Mouse (Mus musculus): ENCODE measurements around the gene Clcf1.

Gene Clcf1

GRCm38 (mm10) chr19:4214071-4214770 is at the start of gene Clcf1, which contains the start of gene AC109138.7:
Clcf1 (plus strand) TSS chr19:4214238.
AC109138.7 (plus strand) TSS chr19:4214357.
- no peak for TF ChIP-seq GATA4 (IDR thresholded peaks at IDR 0.05; ENCODE audit: insufficient replicate concordance, low read length)

- no peak for TF ChIP-seq GATA4 (IDR thresholded peaks at IDR 0.05; ENCODE audit: insufficient replicate concordance, low read length)
Measured at GRCm38 (mm10) chr19:4164721-4165120, 49.3 kb upstream of the Clcf1 start.

DNA sequence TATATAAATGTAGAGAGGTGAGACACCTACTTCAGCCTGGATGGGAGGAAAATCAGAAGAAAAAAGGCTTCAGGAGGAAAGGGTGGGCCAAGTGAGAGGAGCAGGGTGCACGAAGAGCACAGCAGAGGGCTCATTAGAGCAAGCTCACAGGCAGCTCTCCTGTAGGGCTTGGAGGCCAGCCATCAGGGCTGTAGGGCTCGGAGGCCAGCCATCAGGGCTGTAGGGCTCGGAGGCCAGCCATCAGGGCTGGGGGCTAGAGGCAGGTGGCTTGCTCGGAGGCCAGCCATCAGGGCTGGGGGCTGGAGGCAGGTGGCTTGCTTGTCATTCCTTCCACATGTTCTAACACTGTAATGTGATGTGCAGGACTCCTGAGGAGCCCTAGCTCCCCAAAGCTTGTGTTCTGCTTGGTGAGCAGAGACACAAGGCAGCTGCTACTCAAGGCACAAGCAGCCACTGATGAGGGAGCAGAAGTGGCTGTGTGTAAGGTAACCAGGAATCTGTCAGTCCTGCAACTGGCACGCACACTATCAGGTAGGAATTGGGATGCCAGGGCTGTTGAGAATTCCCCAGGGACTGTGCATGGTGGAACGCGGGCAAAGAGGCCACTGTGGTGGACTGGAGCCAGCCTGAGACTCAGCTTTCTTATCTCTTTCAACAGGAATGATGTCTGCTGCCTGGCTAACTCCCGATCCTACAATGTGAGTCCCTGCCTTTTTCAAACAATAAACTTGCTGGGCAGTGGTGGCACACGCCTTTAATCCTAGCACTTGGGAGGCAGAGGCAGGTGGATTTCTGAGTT is 47.2 kb upstream of the Clcf1 start:
- no peak for TF ChIP-seq GATA4 (IDR thresholded peaks at IDR 0.05; ENCODE audit: insufficient replicate concordance, low read length)

- TF ChIP-seq GATA4 (IDR thresholded peaks at IDR 0.05; ENCODE audit: insufficient replicate concordance, low read length), result no peak
Measured at GRCm38 (mm10) chr19:4169378-4169784, 44.7 kb upstream of the Clcf1 start.

GRCm38 (mm10) chr19:4169810-4170209 is 44.2 kb upstream of the Clcf1 start:
- TF ChIP-seq GATA4 (IDR thresholded peaks at IDR 0.05; ENCODE audit: insufficient replicate concordance, low read length), result no peak

GRCm38 (mm10) chr19:4170723-4171392 is 43.2 kb upstream of the Clcf1 start:
- TF ChIP-seq GATA4 (IDR thresholded peaks at IDR 0.05; ENCODE audit: insufficient replicate concordance, low read length), result no peak

DNA sequence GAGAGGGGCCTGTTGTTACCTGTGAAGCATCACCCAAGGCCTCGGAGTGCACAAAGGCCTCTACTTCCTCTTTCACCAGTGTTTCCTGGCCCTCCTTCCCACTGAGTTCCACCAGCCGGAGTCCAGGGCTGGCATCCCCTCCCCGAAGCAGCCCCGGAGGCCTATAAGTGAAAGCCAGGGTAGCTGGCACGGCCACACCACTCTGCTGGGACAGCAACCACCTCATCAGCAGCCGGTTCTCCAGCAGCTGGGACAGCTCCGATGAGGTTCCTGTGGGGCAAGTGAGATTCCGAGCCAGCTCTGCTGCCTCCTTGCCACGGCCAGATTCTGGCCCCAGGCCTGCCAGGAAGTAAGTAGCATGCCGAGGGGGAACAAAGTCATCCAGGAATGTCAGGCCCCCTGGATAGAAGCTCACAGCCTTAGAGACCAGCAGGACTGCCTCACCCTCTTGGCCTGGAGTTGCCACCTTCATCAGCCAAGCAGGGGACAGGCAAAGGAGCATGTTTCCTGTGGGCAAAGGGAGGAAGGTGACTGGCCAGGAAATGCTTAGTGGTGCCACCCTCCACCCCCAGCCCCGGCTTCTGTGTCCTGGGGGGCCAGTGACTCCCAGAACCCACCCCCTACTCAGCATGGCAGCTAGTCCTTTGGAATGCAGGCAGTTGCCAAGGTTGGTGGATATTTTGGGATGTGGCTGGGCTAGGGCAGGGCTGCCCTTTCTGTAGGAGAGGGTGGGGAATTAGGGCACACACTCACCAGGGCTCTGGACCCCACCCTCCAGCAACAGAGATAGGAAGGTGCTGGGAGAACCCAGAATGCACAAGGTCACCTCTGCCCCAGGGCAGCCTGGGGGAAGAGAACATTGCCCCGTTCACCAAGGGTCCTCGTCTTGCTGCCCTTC is 42.4 kb upstream of the Clcf1 start:
- TF ChIP-seq GATA4 (IDR thresholded peaks at IDR 0.05; ENCODE audit: insufficient replicate concordance, low read length), result no peak

GRCm38 (mm10) chr19:4172925-4173324 is 41.1 kb upstream of the Clcf1 start:
- no peak for TF ChIP-seq GATA4 (IDR thresholded peaks at IDR 0.05; ENCODE audit: insufficient replicate concordance, low read length)

GRCm38 (mm10) chr19:4175368-4175947 is 38.6 kb upstream of the Clcf1 start, which contains the start of gene Carns1:
Carns1 (minus strand) TSS chr19:4175479.
- TF ChIP-seq GATA4 (IDR thresholded peaks at IDR 0.05; ENCODE audit: insufficient replicate concordance, low read length), result no peak

GRCm38 (mm10) chr19:4180411-4180810 is 33.6 kb upstream of the Clcf1 start:
- TF ChIP-seq GATA4 (IDR thresholded peaks at IDR 0.05; ENCODE audit: insufficient replicate concordance, low read length), result no peak

GRCm38 (mm10) chr19:4181892-4182291 is 32.1 kb upstream of the Clcf1 start:
- no peak for TF ChIP-seq GATA4 (IDR thresholded peaks at IDR 0.05; ENCODE audit: insufficient replicate concordance, low read length)

- no peak for TF ChIP-seq GATA4 (IDR thresholded peaks at IDR 0.05; ENCODE audit: insufficient replicate concordance, low read length)
Measured at GRCm38 (mm10) chr19:4183689-4184088, 30.3 kb upstream of the Clcf1 start.

GRCm38 (mm10) chr19:4184976-4185975 is 28.8 kb upstream of the Clcf1 start:
- no peak for TF ChIP-seq GATA4 (IDR thresholded peaks at IDR 0.05; ENCODE audit: insufficient replicate concordance, low read length)

All from liver, adult (tissue).